Mouse (Mus musculus): Measurements from ENCODE around the gene Vcan.
"Not testable (repeated sequence)": the region's sequence is repeated elsewhere in the genome, so short reads cannot be mapped to it uniquely, and the experiment has no call there.

Gene Vcan

DNA sequence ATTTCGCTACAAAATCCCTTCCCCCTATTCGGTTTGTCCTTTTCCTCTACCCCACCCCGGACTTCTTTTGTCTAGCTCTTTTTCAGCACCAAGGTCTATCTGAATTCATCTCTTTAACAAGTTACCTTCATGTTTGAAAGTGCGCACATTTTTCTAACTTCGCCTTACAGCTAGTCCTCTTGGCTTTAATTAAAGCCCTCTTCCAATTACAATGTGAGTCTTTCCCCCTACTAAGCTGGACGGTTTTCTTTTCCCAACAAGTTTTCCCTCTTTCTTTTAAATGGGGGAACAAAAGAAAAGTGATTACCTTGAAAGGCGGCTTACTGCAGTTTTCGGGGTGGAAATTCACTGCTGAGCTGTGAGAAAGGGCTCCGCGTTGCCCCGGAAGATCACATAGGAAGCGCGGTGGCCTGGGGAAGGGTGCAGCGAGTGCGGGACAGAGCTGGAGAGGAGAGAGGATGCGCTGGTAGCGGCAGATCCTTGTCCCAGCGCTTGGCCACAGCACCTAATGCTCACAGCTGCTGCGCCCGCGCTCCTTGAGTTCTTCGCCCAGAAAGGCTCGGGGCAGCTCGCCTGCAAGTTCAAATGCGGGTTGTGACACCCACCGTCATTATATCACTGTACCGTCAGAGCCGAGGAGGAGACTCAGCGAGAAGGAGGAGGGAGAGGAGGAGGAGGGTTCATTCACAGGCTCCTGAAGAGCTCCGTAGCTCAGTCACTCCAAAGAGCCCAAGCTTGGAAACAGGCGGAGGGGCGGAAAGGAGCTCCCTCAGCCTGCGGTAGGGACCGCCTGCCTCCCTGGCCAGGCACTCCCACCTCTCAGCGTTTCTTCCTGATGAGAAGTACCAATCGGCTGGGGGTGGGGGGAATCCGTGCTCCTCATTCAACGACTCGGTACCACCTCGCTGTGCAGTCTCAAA is at the start of gene Vcan:
Gene Vcan, minus strand, starts transcription at position 744 of the 920 bp plus-strand sequence.
- DNase-seq (ENCODE audit: low spot score in 2 of 2): no peak

DNA sequence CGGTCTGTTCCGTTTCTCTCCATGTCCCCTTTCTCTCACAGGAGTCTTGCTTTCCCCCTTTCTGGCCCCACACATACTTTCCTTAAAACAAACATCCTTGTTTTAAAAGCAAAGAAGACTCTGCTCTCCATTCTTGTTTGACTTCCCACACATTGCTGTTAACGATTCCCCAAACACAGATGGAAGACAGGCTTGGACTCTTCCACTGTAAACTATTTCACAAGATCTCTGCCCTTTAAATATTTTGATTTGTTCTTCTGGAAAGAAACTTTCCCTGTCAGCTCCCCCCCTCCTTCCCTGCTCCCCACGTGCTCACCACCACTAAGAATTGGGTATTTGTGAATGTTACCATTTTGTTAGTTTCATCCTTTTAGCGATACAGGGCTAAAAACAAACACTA is 49.2 kb upstream of the Vcan start:
- no peak for DNase-seq (ENCODE audit: low spot score in 2 of 2)

DNA sequence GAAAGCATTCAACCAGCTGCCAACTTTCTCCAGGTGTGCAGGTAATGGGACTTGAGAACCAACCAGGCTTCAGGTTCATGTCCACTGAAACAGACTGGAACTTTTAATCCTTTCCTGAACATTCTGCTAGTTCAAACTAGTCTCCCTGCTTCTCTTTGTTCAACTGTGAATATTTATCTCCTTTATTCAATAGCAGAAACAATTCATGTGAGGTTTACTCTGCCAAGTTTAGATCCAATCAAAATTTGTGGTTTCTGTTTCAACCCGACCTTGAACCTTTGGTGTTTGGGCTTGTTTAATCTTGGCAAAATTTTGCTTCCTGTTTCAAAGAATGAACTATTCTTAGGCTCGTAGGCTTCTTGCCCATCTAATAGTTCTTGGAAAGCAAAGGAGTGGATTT is 40.6 kb upstream of the Vcan start:
- DNase-seq (ENCODE audit: low spot score in 2 of 2): no peak

DNA sequence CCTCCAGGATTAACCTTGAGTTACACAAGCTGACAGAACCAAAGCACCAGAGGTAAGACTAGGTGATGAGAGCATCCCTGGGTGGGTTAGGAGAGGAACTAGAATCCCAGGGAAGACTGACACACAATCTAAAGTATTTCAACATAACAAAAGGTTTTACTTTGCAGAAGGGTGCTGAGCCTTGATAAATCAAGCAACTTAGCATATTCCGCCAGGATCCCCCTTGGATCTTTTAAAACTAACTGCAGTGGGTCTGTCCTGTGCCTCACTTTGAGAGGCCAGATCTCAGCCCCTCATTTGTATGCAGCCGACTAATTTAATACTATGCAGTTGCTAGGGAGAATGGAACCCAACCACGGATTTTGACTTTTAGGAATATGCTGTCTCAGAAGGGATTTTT is 38.0 kb upstream of the Vcan start:
- DNase-seq (ENCODE audit: low spot score in 2 of 2): no peak

DNA sequence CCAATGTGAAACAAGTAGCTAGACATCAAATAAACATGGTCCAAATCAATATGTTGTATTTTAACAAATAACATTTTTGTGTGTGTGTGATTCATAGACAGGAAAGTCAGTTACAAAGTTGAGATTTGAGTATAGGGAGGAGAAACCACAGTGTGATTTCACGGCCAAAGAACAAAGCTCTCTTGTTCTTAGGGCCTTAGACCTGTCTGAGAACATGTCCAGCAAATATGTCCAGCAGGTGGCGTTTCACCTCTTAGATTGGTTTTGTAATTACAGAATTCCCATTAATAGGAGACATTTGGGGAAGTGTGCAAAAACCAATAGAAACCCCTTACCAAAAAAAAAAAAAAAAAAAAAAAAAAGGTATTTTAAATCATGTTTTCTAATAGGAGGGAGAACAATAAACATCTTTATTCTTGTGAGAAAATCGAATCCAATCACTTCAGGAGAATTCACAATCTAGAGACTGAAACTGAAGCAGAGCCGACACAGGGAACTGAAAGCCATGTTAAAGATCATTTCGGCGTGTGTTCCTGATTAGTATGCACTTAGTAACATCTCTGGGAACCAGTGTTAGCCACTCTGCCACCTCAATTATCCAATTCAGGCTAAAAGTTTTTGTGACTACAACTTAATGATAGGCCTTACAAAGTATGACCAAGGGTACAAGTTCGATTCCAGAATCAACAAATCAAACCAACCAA is 37.1 kb upstream of the Vcan start:
- peak in 1 of 2 experiments; percentile 7 for DNase-seq (ENCODE audit: low spot score in 2 of 2)

DNA sequence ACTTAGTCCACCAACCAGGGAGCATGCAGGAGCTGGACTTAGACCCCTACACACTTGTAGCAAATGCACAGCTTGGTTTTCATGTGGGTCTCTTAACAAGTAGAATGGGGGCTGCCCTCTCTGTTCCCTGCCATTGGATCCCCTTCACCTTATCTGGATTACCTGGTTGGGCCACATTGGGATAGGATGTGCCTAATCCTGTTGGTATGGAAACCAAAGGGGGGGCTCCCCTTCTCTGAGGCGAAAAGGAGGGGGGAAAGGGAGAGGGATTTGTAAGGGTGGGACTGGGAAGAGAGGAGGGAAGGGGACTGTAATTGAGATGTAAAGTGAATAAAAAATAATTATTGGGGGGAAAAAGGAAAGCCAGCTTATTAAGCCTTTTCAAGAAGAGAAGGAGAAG is 35.5 kb upstream of the Vcan start:
- no peak for DNase-seq (ENCODE audit: low spot score in 2 of 2)

- no peak for DNase-seq (ENCODE audit: low spot score in 2 of 2)
These were observed 34.8 kb upstream of the Vcan start for GRCm38 (mm10) chr13:89777146-89777545.

- no peak for DNase-seq (ENCODE audit: low spot score in 2 of 2)
These were observed 24.2 kb upstream of the Vcan start for GRCm38 (mm10) chr13:89766551-89766950.

DNA sequence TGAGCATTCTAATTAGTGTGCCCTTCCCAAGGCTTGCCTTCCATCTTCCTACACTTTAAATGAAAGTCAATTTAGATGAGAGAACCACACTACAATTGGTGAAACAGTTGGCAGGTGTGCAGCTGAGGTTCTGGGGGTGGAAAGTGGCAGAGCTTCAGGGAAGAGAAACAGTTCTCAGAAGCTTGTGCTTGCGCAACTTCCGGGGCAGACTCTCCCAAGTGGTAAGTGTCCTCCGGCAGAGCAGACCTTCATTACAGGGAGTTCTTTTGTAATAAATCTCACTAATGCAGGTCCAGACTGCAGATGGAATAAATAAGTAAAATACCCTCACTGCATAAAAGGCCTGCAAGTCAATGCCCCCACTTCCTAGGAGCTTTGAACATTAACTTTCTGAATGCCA is 23.7 kb upstream of the Vcan start:
- DNase-seq (ENCODE audit: low spot score in 2 of 2): no peak

- no peak for DNase-seq (ENCODE audit: low spot score in 2 of 2)
These were observed 20.0 kb upstream of the Vcan start for GRCm38 (mm10) chr13:89762339-89762738.

- DNase-seq (ENCODE audit: low spot score in 2 of 2): no peak
These were observed 14.0 kb upstream of the Vcan start for GRCm38 (mm10) chr13:89756347-89756746.

GRCm38 (mm10) chr13:89750562-89750961 is 8.3 kb upstream of the Vcan start:
- not testable (repeated sequence) for DNase-seq (ENCODE audit: low spot score in 2 of 2)

- no peak for DNase-seq (ENCODE audit: low spot score in 2 of 2)
These were observed 892 bp upstream of the Vcan start for GRCm38 (mm10) chr13:89743201-89743600.

GRCm38 (mm10) chr13:89742686-89743200 is 434 bp upstream of the Vcan start:
- DNase-seq (ENCODE audit: low spot score in 2 of 2): no peak

DNA sequence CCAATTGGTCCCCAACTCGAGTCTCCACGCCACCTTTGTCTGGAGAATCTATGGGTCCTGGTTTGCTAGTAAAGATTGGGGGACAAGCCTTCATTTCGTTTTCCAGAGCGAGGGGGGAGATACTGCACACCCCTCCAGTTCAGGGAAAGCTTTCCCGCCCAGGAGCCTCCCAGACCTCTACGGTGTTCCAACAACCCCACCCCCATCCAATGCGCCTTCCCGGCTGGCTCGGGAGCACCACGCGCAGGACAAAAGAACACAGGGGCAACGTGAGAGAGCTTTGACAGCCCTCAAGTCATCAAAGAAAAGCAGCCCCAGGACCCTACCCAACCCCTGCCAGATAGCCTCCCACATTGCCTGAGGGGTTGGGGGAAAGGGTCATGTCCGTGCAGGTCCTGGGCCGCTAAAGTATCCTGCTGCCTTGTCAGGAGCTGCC is 1.2 kb downstream of the Vcan start:
- no peak for DNase-seq (ENCODE audit: low spot score in 2 of 2)

DNA sequence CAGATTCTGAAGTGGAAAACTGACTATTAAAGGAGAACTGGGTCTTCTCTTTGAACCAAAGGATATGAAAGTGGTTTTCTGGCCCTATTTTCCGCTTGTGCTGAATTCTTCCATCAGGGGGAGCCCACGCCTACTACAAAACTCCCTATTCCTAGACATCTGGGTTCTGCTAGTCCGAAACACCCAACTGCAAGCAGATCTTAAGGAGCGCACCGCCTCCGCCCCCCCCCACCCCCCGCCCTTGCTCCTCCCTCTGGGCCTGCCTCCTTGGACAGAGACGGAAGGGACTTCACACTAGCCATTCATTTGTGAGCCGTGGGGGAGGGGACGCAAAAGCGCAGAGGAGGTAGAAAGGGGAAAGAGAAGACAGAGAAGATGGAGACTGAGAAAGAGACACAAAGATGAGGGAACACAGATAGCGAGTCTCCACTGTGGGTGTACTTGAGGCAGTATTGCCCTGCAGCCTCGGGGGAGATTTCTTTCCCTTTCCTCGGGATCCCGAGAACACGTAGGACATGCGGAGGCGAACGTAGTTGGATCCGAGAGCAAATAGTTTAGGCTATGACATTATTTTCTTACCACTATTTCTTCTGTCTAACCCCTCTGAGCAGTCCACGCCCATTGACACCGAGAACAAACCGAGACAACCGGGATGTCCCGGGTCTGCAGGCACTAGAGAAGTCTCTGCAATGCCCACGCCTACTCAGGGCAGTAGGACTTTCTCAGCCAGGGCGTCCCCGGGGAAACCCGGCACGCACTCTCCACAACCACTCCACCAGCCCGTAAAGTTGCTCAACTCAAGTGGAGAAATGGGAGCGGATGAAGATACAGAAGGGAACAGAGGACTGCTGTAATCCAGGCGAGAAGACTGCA is 1.8 kb downstream of the Vcan start:
- peak in 1 of 2 experiments; percentile 3 for DNase-seq (ENCODE audit: low spot score in 2 of 2)

DNA sequence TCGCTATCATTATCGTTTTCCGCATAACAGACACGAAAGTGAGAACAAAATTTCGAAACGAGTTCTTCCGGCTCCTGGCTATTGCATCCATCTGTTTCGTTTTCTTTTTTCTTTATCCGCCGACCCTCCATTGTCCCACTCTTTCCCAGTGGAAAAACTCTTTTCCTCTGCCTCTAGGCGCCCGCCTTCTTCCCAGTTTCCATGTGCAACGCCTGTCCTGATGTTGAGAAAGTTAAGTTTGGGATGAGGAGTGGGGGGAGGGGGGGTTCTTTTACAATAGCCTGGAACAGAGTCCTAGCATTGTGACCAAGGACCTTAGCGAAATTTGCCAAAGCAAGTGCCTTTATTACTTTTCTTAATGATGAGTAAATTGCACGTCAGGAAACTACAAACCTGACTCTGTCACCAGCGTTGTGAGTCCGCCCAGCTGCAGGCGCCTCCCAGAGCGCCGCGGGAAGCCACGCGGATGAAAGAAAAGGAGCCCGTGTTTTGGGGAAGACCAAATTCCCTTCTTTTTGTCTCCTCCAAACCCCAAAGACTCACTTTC is 2.5 kb downstream of the Vcan start:
- peak in 1 of 2 experiments; percentile 1 for DNase-seq (ENCODE audit: low spot score in 2 of 2)

DNA sequence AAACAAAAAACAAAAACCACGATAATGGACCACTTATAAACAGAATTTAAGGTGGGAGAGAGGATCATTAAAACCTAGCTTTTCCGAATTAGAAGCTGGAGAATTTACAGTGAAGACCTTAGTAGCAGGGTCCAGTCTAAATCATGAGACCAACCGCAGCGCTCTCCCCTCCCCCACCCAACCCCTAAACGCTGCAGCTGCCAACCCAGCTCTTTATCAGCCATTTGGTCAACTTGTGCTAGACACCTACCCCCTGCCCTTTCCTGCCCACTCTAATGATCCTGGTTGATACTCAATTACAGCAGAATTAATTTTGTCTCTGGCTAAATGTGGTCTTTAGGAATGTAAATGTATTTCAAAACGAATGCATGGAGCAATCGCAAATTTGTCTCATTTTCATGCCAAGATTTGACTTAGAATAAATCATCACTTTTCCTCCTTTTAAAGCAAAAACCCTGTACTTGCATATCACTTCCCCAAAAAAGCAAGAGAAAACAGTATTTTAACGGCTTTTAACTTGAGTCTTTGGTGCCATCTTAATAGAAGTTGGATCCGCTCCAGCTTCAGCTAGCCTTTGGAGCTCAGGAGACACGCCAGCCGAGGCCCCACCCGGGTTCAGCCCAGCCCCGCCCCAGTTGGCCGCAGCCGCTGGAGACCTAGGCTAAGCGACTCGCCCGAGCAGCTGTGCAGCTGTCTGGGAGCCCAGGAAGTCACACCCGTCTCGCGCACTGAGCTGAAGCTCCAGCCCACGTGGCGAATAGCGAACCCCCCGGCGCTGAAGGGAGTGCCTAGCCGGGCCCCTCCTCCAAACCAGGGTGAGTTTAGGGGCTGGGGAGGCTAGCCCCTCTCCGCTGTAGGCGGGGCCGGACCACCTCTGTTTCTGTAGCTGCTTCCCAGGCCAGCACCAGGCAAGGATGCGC is 3.3 kb downstream of the Vcan start:
- peak; percentile 22 to 42 for DNase-seq (ENCODE audit: low spot score in 2 of 2)

- no peak for DNase-seq (ENCODE audit: low spot score in 2 of 2)
These were observed 4.0 kb downstream of the Vcan start for GRCm38 (mm10) chr13:89738275-89738674.

- no peak for DNase-seq (ENCODE audit: low spot score in 2 of 2)
These were observed 7.2 kb downstream of the Vcan start for GRCm38 (mm10) chr13:89735111-89735510.
